Mouse (Mus musculus): Measurements from ENCODE around the gene St6galnac1.
"Not testable (repeated sequence)": the region's sequence is repeated elsewhere in the genome, so short reads cannot be mapped to it uniquely, and the experiment has no call there.

DNA sequence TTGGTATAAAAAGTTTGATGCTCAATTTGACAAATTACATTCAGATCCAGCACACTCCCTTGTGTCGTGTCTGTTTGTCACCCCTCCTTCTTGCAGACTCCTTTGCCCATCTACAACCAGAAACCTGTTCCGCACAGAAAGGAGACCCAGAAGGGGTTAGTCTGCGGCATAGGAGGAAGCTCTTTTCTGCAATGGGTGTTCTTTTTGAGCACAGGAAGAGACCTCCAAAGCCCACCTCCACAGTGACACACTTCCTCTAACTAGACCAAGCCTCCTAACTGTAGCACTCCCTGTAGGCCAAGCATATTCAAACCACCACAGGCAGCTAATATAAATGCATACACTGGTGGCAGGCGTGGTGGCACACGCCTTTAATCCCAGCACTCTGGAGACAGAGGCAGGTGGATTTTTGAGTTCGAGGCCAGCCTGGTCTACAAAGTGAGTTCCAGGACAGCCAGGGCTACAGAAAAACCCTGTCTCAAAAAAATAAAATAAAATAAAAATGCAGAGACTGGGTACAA lies 44.2 kb downstream of the St6galnac1 start:
- TF ChIP-seq CTCF (conservative IDR thresholded peaks at IDR 0.05; ENCODE audit: insufficient read depth, insufficient read length, low read depth, low read length); POLR2A (IDR thresholded peaks at IDR 0.05; ENCODE audit: low read depth, low read length): not testable (repeated sequence)

Data from kidney, adult 2 months (tissue).